Mouse (Mus musculus) spleen, embryonic (tissue): Measurements from ENCODE around the gene Mxd1.

Experiments
- CTCF ChIA-PET: fragments of 350-600 bp; sonication (Branson Sonifier 250); formaldehyde crosslinking; loops from one replicate; lab custom pipeline; 2022; lab: Charles Lee

The Mxd1 gene

DNA sequence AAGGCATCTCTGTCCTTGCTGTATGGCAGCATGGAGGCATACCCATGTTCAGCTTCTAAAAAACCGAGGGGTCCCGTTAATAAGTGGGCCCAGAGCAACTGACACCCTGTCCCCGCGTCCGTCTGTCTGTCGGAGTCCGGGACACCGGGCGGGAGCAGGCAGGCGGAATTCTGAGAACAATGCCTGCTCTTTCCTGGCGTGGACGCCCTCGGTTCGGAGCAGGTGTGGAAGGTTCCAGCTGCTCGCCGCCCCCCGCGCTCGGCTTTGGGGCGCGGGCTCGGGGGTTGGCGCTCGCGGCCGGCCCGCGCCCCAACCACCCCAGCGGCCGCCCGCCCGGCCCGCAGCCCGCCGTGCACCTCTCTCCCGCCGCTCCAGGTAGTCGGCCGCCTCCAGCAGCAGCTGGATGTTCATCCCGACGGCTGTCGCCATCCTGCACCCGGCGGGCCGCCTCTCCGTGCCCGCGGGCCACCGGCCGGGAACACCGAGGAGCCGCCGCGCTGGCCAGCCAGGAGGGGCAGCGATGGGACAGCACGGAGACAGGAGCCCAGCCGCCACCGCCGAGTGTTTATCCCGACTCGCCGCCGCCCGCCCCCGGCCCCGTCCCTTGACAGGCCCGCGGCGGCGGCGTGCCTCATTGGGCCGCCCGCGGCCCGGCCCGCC, at the start of gene Mxd1:
Gene Mxd1 (minus strand): TSS at position 582 of the 660 bp plus-strand sequence.
- CTCF ChIA-PET, result interaction anchor here (0.5 to 0.9 kb wide), 3 partner anchors 64 to 160 kb away, joined by 3 to 11 read pairs (median 4); no protein-coding TSS in a partner anchor

DNA sequence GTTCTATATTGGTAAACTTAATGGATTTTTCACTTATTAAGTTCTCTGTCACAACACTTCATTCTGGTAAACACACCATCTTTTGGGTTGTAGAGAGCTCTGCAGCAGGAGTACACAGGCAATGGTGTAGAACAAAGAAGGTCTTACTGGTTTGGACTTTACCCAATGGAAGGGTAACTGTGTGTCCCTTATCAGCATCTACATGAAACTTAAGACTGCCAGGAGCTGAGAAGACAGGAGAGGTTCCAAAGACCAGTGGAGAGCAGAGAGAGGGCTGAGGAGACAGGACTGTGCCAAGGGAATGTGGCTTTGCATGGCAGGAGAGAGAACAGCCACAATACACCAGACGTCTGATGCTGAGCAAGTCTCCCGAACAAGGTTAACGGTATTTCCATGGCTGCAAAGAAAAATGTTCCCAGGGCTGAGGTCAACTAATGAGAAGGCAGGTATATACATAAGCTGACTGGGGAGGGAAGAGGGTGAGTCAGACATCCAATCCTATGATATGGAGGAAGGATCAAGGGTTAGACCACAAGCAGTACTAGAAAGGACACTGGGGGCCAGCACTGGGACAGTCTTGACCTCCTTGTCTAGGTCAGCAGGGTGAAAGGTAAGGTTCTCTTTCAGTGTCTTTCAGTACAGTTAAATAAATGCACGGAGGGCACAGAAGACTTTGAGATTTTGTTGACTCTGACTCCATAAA, 39.3 kb upstream of the Mxd1 start:
- CTCF ChIA-PET, result no interaction called here

DNA sequence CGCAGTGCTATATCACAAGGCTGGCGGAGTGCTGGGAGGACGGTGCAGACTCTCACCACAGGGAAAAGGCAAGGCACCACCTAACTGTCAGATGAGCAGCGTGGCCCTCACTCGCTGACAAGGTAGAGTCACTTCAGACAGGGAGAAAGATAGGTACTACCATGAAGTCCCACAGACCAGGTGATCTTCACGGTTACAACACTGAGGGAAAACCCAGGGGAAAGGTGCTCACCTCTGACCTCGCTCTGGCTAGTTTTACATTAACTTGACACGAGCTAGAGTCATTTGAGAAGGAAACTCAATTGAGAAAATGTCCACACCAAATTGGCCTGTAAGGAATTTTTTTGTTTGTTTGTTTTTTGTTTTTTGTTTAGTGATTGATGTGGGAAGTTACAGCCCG, 33.6 kb upstream of the Mxd1 start:
- CTCF ChIA-PET, result no interaction called here

DNA sequence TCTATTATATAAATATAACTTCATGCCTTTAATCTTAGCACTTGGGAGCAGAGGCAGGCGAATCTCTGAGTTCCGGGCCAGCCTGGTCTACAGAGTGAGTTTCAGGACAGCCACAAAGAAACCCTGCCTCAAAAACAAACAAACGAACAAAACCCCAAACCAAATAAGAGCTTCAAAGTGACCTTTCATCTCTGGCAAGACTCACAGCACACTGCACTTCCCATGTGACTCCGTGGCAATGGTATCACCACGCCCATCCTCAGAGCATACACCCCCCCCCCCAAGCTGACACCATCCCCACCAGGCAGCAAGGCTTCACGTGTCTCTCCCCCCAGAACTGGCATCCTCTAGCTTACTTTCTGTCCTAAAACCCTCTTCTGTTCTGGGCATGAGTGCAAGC, 28.9 kb upstream of the Mxd1 start:
- CTCF ChIA-PET, result no interaction called here

DNA sequence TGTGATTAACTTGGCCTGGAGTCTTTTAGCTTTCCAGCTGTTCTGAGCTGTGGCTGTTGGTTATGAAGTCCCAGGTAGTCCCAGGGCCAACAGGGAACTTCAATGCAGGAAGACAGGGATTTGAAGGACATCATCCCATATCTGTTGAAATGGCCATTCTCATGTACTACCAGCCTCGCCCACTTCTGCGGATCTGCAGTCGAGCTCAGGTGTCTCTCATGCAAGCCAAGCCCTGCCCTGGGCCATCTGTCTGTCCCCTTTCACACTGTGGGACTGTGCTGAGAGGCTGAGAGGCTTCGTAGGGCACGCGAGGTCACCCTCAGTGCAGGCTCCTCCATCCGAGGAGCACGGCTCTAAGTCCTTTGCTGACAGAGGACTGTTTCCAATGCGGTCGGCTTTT, 27.3 kb upstream of the Mxd1 start:
- CTCF ChIA-PET, result no interaction called here

DNA sequence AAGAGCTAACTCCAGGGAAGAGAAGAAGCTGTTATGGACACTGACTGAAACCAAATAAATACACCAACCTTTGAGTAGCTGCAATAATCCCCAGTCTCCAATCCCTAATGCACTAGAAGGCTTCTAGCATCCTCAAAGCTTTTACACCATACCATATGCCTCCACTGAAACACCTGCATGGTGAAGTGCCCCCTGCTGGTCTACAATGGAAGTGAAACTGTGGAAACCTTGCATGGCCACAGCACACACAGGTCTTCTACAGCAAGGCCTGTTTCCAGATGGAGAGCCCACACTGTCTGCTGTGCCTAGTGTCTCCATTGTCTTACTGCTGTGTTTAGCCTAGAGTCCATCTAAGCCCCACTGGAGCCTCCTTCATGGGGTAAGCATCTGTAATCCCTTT, 25.5 kb upstream of the Mxd1 start:
- CTCF ChIA-PET, result no interaction called here

DNA sequence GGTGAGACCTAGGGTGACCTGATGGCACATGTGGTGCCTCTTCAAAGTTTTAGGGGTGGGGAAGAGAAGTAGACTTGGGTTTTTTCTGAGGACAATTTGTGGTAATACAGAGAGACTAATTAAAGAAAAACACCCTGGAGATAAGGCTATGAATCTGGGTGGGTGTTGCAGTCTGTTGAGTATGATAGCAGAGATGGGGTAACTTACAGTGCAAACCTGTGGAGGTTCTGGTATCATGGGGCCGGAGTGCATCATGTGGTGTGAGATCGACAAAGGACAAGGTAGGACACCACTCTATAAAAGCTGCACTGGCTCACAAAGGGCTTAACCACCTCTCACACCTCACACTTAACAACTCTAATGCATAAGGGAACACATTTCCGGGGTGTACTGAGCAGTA, 20.7 kb upstream of the Mxd1 start:
- CTCF ChIA-PET, result no interaction called here

DNA sequence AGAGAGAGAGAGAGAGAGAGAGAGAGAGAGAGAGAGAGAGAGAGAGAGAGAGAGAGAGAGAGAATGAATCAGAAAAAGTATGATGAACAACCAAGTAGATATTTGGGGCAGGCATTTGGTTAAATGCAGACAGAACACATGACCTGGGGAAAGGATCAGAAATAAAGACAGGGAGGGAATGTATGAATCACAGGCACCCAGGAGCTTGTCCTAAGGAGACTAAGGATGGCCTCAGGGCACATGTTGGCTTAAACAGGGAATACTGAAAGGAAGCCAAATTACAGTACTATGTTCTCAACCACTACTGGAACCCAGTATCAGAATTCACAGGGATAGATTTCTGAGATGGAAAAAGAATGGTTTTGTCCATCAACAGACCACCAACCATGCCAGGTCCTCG, 18.0 kb upstream of the Mxd1 start:
- CTCF ChIA-PET, result interaction anchor here (0.6 kb wide), 1 partner anchor 228 kb away, joined by 3 read pairs; no protein-coding TSS in a partner anchor

DNA sequence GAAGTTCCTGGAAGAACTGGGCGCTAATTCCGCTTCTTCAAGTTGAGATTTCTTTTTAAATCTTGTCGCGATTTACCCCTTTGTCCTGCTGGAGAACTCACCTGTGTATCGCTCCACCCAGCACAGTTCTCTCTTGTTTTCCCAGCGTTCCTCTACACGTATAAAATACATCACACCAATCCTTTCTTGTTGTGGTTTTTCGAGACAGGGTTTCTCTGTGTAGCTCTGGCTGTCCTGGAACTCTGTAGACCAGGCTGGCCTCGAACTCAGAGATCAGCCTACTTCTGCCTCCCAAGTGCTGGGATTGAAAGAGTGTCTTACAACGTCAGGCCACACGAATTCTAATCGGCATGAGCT, 15.7 kb upstream of the Mxd1 start:
- CTCF ChIA-PET, result no interaction called here

DNA sequence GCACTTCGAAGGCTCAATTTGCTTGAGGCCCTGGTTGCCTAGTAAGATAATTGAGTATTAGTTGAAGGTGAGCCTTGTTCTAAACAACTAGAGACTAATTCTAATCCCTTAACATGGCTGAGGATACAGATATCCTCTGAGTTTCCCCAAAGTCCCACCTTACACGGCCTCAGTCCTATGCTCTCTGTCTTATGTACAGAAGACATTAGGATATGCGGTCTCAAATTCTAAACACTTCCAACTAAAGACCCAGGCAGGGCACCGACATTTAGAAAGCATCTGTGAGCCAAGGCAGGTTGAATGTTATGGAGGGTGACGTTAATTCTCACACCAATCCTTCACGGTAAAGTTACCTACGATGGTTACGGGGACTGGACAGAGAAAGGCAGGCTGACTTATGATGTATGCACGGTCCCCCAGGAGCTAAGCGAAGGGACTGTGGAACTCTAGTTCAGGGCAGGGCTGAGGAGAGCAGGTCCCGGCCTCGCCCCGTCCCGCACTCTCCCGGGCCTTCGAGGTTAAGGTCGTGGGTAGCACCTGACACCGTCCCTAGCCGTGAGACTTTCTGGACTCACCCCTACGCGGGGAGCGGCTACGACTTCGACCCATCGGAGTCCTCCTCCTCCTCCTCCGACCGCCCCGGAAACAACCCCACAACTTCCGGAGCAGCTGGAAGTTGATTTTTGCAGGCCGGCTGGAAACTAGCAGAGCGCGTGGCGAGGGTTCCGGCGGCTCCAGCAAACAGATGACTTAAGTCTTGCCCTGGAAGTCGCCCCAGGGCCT, 15.1 kb upstream of the Mxd1 start, which contains the start of gene Snrnp27:
Gene Snrnp27 (minus strand): TSS at position 651 of the 783 bp plus-strand sequence.
- CTCF ChIA-PET, result no interaction called here

DNA sequence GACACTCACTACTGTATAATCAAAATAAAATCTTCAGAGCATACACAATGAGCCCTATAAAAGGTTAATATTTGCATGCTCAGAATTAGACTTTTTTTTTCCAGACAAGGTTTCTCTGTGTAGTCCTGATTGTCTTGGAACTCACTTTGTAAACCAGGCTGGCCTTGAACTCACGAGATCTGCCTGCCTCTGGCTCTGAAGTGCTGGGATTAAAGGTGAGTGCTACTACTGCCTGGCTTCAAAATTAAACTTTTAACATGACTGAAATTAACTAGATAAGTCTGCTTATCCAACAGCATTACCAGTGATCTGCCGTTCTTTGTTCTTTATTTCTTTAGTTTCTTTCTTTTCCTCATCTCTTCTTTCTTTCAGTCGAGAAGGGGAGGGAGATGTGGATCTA, 12.3 kb upstream of the Mxd1 start:
- CTCF ChIA-PET, result no interaction called here

DNA sequence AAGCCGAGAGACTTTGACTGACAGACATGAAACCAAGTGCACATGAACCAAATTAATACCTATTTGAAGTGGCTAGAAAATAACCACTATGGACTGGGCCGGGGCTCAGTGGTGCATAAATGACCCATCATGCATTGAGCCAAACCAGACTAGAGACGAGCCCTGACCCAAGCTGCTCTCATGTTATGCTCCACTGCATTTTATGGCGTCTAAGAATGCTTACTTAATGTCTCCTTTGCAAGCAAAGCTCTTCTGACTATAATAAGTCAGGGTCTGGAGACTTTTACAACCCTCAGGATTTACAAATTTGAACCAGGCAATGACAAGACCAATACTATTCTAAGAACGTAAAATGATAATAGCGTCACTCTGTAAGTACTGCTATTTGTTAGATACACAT, 9.4 kb upstream of the Mxd1 start:
- CTCF ChIA-PET, result no interaction called here

DNA sequence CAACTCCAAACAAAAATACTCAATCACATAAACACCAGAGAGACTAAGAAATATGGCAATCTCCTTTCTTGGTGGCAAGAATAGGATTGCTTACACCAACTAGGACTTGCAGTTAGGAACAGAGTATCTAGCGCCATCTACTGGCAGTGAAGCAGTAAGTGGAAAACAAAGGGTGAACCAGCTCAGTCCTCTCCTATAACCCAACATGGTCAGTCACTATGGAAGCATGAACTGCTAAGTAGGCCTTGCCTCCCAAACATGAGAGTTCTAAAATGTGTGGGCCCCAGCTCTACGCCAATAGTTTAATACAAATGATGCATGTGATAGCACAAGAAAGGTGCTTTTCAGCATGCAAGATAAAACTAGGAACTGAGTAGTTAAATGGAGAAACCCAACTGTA, 1.9 kb upstream of the Mxd1 start:
- CTCF ChIA-PET, result no interaction called here

DNA sequence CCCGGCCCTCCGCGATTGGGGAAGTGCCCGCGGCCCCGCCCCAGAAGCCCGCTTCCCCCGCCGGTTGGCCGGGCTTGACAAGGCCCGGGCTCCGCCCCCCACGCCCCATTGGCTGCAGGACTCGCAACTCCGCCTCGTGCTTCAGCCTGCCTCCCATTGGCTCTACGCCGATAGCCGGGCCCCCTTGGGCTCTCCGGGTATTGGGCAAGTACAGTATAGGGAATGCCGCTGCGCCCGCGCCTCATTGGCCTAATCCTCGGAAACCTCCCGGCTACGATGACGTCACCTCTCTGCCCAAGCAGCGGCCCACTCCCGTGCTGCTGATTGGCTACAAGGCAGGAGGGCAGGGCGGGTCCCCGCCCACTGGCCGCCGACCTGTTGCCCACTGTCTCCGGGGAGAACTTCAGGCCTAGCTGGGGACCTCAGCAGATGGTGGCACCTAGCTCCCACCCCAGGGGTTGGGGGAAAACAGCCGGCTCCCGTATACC, 323 bp upstream of the Mxd1 start:
- CTCF ChIA-PET, result interaction anchor here (0.9 kb wide), 1 partner anchor 65 kb away, joined by 4 read pairs; no protein-coding TSS in a partner anchor

DNA sequence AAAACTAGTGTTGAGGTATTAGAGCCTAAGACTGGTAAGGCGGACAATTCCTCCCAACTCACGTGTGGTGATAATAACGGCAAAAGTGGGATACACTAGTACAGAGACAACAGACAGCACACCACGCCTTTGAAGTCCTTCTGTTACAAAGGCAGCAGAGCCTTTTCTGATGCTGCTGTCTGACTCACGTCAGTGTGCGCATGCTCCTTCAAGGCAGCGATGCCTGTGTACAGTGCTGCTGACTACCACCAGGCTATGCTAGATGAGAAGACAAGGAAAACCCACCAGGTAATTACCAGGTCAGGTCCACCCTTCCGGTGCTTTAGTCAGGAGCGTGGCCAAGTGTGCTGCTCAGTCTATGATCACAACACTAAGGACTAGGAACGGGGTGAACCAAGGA, 1.9 kb downstream of the Mxd1 start:
- CTCF ChIA-PET, result no interaction called here

DNA sequence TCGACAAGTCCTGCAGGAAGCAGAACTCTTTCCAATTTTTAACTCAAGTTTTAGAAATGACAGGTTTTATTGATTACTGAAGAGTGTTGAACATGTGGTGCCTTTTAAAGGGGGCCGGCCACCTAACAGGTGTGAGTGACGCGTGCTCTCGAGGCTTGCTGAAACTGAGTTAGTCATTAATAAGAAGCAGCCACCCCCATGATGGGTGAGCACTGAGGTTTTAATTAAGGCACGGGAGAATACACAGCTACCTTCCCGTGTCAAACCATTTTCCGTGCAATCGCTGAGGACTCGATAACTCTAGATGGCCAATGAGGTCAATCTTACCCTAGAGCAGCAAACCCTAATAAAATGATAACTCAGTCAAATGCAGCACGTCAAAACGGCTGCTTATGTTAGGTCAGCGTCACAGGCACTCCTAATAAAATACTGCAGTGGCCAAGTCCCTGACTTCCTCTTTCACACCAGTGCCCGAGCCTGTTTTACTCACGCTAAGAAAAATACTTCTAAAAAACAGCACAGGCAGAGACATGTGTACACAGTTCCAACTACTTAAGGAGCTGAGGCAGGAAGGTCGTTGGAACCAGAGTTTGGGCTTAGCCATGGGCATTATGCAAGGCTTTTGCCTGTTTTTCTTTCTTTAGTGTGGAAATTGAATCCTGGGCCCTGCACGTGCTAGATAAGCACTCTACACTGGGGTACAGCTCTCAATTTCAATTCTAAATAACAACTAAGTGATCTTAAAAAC, 3.2 kb downstream of the Mxd1 start:
- CTCF ChIA-PET, result interaction anchor here (0.7 kb wide), 1 partner anchor 65 kb away, joined by 12 read pairs; no protein-coding TSS in a partner anchor

DNA sequence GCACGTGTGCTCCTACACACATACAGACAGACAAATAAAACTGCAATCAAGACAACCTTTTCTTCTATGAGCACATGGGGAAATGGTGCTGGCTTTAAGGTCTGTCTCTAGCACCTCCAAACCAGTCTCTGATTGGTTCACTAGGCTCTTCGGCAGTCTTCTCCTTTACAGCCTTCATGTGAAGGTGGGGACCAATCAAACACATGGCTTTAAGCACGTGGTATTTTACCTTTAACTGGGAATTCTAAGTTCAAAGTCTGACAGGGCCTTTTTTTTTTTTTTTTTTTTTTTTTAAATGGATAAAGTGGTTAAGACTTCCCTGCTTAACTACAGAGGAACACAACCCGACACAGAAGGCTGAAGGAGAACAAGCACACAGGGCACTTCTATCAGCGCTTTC, 3.9 kb downstream of the Mxd1 start:
- CTCF ChIA-PET, result interaction anchor here (0.7 kb wide), 1 partner anchor 64 kb away, joined by 12 read pairs; no protein-coding TSS in a partner anchor

DNA sequence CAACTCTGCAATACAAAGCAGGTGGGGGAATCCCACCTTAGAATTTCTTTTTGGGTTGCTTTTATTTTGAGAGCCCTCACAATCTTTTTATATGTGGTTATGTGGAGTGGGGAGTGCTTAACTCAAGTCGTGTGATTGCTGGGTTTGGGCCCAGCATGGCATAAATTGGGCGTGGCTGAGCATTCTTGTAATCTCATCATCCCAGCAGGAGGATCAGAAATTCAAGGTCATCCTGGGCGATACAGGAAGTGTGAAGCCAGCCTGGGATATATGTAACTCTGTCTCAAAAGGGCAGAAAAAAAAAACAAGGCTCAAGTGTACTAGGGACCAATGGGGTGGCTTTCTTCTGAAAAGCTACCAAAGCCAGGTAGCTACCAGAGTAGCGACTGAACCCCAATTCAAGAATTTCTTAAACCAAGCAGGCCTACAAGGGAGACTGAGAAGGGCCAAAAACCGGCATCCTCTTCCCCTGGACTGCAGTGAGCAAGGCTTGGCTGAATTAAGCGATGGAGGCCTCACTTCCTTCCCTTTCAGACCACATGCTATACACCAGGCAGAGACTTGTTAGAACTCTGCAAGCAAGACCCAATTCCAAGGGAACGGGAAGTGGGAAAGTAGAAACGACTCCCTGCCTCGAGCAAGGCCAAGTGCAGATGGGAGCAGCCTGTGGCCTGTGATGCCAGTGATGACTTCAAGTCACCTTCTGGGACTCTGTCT, 8.6 kb downstream of the Mxd1 start:
- CTCF ChIA-PET, result no interaction called here

DNA sequence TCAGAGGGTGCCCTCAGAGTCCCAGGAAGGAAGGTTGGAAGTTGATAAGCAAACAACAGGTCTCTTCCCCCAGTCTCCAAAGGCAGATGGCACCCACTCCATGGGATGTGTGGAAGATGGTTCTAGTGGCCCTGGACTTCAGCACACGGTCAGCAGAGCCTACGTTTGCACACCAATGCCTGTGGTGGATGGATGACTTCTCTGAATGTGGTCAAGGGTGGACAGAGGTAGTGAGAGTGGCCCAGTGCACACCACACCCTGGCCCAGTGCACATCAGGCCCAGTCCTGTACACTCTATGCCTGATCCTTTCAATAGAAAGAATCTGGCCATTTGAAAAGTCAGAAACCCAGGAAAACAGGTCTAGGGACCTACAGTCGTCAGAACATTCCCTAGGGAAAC, 10.5 kb downstream of the Mxd1 start:
- CTCF ChIA-PET, result no interaction called here

DNA sequence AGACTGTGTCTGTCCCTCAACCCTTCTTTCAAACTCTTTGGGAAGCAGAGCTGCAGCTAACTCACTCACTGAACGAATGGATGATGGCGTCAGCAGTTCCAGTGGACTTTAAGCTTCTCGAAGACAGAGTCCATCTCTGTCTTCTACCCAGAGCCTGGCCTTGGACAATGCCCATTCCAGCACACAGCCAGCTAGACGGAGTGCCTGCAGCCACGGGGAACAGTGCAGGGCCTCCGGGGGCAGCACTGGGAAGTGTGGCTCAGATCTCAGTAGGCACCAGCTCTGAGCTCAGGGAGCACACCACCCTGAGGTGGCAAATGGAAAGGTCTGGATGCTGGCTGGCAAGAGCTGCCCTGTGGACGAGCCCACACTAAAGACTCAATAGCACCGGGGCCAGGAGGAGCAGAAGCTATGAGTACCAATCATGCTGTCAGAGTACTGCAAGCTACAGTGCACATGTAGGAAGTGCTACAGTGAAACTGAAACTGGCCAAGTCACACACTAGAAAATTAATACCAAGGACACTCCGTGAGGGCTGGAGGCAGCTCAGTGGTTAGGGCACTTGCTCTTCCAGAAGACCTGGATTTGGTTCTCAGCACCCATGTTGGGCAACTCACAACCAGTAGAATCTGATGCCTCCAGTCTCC, 14.6 kb downstream of the Mxd1 start:
- CTCF ChIA-PET, result interaction anchor here (0.5 kb wide), 1 partner anchor 267 kb away, joined by 5 read pairs; no protein-coding TSS in a partner anchor
